Mouse (Mus musculus): ENCODE data around the gene Tnfsf14. TPM values are rescaled to one million over a fixed set of nuclear protein-coding genes. Genes with fewer than 3 reads are reported as not detected.

The Tnfsf14 gene
- polyA plus RNA-seq, 1 experiment, result 6.7 TPM

GRCm38 (mm10) chr17:57194771-57195170, 794 bp upstream of the Tnfsf14 start:
- DNase-seq, result peak; percentile 36
- Histone ChIP-seq H3K27ac (ENCODE audit: control insufficient read depth, insufficient read depth, low read length) (peak overlapping the region; percentile 65), H3K27me3 (ENCODE audit: control insufficient read depth, insufficient read depth, low read length) (no peaks in the 10 kb centered on the region), H3K36me3 (ENCODE audit: control insufficient read depth, insufficient read depth, low read length) (no peaks in the 10 kb centered on the region), H3K4me3 (ENCODE audit: control insufficient read depth, insufficient read depth, low read length) (no peak overlapping the region), H3K4me1 (replicated peaks; ENCODE audit: control insufficient read depth, insufficient read depth, low read length) (peaks cover 35% of the 10 kb centered on the region)
- WGBS, result 42% methylated on average over 3 of the region's 3 CpGs
- TF ChIP-seq POLR2A (IDR thresholded peaks at IDR 0.05; ENCODE audit: control insufficient read depth, extremely low read depth, insufficient read depth, low read length, poor library complexity) (no peak), CTCF (IDR thresholded peaks at IDR 0.05; ENCODE audit: borderline replicate concordance, control insufficient read depth, extremely low read depth, insufficient read depth, low read length, poor library complexity) (no peak)

GRCm38 (mm10) chr17:57188510-57189192, 5.3 kb downstream of the Tnfsf14 start:
- Histone ChIP-seq H3K27me3 (ENCODE audit: control insufficient read depth, insufficient read depth, low read length) (no peaks in the 10 kb centered on the region), H3K27ac (ENCODE audit: control insufficient read depth, insufficient read depth, low read length) (no peak overlapping the region), H3K36me3 (ENCODE audit: control insufficient read depth, insufficient read depth, low read length) (no peaks in the 10 kb centered on the region), H3K4me3 (ENCODE audit: control insufficient read depth, insufficient read depth, low read length) (no peak overlapping the region), H3K4me1 (replicated peaks; ENCODE audit: control insufficient read depth, insufficient read depth, low read length) (peaks cover 27% of the 10 kb centered on the region)
- DNase-seq, result no peak
- TF ChIP-seq POLR2A (IDR thresholded peaks at IDR 0.05; ENCODE audit: control insufficient read depth, extremely low read depth, insufficient read depth, low read length, poor library complexity) (no peak), CTCF (IDR thresholded peaks at IDR 0.05; ENCODE audit: borderline replicate concordance, control insufficient read depth, extremely low read depth, insufficient read depth, low read length, poor library complexity) (no peak)
- 21% methylated on average over 12 of the region's 12 CpGs for WGBS

GRCm38 (mm10) chr17:57185641-57186040, 8.3 kb downstream of the Tnfsf14 start:
- no peak overlapping the region for H3K27ac ChIP-seq (ENCODE audit: control insufficient read depth, insufficient read depth, low read length)
- no peaks in the 10 kb centered on the region for H3K36me3 ChIP-seq (ENCODE audit: control insufficient read depth, insufficient read depth, low read length)
- no peak overlapping the region for H3K4me3 ChIP-seq (ENCODE audit: control insufficient read depth, insufficient read depth, low read length)
- no peak for DNase-seq
- no peaks in the 10 kb centered on the region for H3K27me3 ChIP-seq (ENCODE audit: control insufficient read depth, insufficient read depth, low read length)
- TF ChIP-seq POLR2A (IDR thresholded peaks at IDR 0.05; ENCODE audit: control insufficient read depth, extremely low read depth, insufficient read depth, low read length, poor library complexity), result no peak
- TF ChIP-seq CTCF (IDR thresholded peaks at IDR 0.05; ENCODE audit: borderline replicate concordance, control insufficient read depth, extremely low read depth, insufficient read depth, low read length, poor library complexity), result no peak
- H3K4me1 ChIP-seq (replicated peaks; ENCODE audit: control insufficient read depth, insufficient read depth, low read length), result peaks cover 14% of the 10 kb centered on the region
- WGBS, result 76% methylated on average over 2 of the region's 2 CpGs

- Histone ChIP-seq H3K36me3 (ENCODE audit: control insufficient read depth, insufficient read depth, low read length) (no peaks in the 10 kb centered on the region), H3K27me3 (ENCODE audit: control insufficient read depth, insufficient read depth, low read length) (no peaks in the 10 kb centered on the region), H3K27ac (ENCODE audit: control insufficient read depth, insufficient read depth, low read length) (no peak overlapping the region), H3K4me3 (ENCODE audit: control insufficient read depth, insufficient read depth, low read length) (no peak overlapping the region), H3K4me1 (replicated peaks; ENCODE audit: control insufficient read depth, insufficient read depth, low read length) (no peaks in the 10 kb centered on the region)
- 44% methylated on average over 3 of the region's 3 CpGs for WGBS
- no peak for TF ChIP-seq POLR2A (IDR thresholded peaks at IDR 0.05; ENCODE audit: control insufficient read depth, extremely low read depth, insufficient read depth, low read length, poor library complexity)
- no peak for TF ChIP-seq CTCF (IDR thresholded peaks at IDR 0.05; ENCODE audit: borderline replicate concordance, control insufficient read depth, extremely low read depth, insufficient read depth, low read length, poor library complexity)
- DNase-seq, result no peak
Measured at GRCm38 (mm10) chr17:57182871-57183270, 11.1 kb downstream of the Tnfsf14 start.

GRCm38 (mm10) chr17:57180363-57180762, 13.6 kb downstream of the Tnfsf14 start:
- H3K4me1 ChIP-seq (replicated peaks; ENCODE audit: control insufficient read depth, insufficient read depth, low read length), result no peaks in the 10 kb centered on the region
- no peaks in the 10 kb centered on the region for H3K27me3 ChIP-seq (ENCODE audit: control insufficient read depth, insufficient read depth, low read length)
- DNase-seq, result peak; percentile 76
- WGBS, result 40% methylated on average over 8 of the region's 8 CpGs
- H3K27ac ChIP-seq (ENCODE audit: control insufficient read depth, insufficient read depth, low read length), result no peak overlapping the region
- TF ChIP-seq POLR2A (IDR thresholded peaks at IDR 0.05; ENCODE audit: control insufficient read depth, extremely low read depth, insufficient read depth, low read length, poor library complexity) (no peak), CTCF (IDR thresholded peaks at IDR 0.05; ENCODE audit: borderline replicate concordance, control insufficient read depth, extremely low read depth, insufficient read depth, low read length, poor library complexity) (peak; percentile 86; the same call in 1 of the 2 replicates)
- no peaks in the 10 kb centered on the region for H3K36me3 ChIP-seq (ENCODE audit: control insufficient read depth, insufficient read depth, low read length)
- no peak overlapping the region for H3K4me3 ChIP-seq (ENCODE audit: control insufficient read depth, insufficient read depth, low read length)

GRCm38 (mm10) chr17:57173351-57173750, 20.6 kb downstream of the Tnfsf14 start:
- no peaks in the 10 kb centered on the region for H3K4me1 ChIP-seq (replicated peaks; ENCODE audit: control insufficient read depth, insufficient read depth, low read length)
- DNase-seq, result no peak
- no peak overlapping the region for H3K27ac ChIP-seq (ENCODE audit: control insufficient read depth, insufficient read depth, low read length)
- TF ChIP-seq CTCF (IDR thresholded peaks at IDR 0.05; ENCODE audit: borderline replicate concordance, control insufficient read depth, extremely low read depth, insufficient read depth, low read length, poor library complexity), result no peak
- no peak for TF ChIP-seq POLR2A (IDR thresholded peaks at IDR 0.05; ENCODE audit: control insufficient read depth, extremely low read depth, insufficient read depth, low read length, poor library complexity)
- no peaks in the 10 kb centered on the region for H3K27me3 ChIP-seq (ENCODE audit: control insufficient read depth, insufficient read depth, low read length)
- H3K36me3 ChIP-seq (ENCODE audit: control insufficient read depth, insufficient read depth, low read length), result no peaks in the 10 kb centered on the region
- no peak overlapping the region for H3K4me3 ChIP-seq (ENCODE audit: control insufficient read depth, insufficient read depth, low read length)
- WGBS, result 83% methylated on average over 4 of the region's 4 CpGs

Measured in thymus, adult 2 months (tissue).